Mouse (Mus musculus) cerebellum, adult 2 months (tissue): ENCODE measurements at regions not wholly inside any gene's neighbourhood (a gene's known extent, or its start where the extent isn't known, plus 50 kb on each side); places are given as distances from the start of the nearest gene placed in this dataset.
"Not testable (repeated sequence)": the region's sequence is repeated elsewhere in the genome, so short reads cannot be mapped to it uniquely, and the experiment has no call there.

ENCODE experiments used
- DNase-seq, 2 experiments: peaks; one replicate each; pipeline ENCODE4 v3.0.0; 2021
- H3K27ac ChIP-seq: fragments of 200-500 bp; 2 replicates; pipeline ENCODE4 v1.5.1; 2012; ENCODE audit warnings: low read length, control low read depth, inconsistent platforms; ENCODE audit not compliant: insufficient read depth
- H3K27me3 ChIP-seq: fragments of 200-500 bp; 2 replicates; pipeline ENCODE4 v1.6.1; 2012; ENCODE audit warnings: inconsistent platforms, mild to moderate bottlenecking, low read length, moderate library complexity; ENCODE audit not compliant: control insufficient read depth, insufficient read depth
- H3K4me1 ChIP-seq: fragments of 200-500 bp; 2 replicates; pipeline ENCODE4 v1.6.1; 2011; ENCODE audit warnings: low read length; ENCODE audit not compliant: control insufficient read depth, insufficient read depth
- H3K4me3 ChIP-seq: fragments of 200-500 bp; replicated peaks from 2 replicates; pipeline ENCODE3; 2011; ENCODE audit warnings: mild to moderate bottlenecking, low read depth, low read length, control low read depth; ENCODE audit not compliant: insufficient read depth
- CTCF ChIP-seq: fragments of 200-500 bp; IDR thresholded peaks from 2 replicates; pipeline ENCODE4 v1.5.1; 2011; ENCODE audit warnings: low read depth, mild to moderate bottlenecking, control low read depth, low read length, moderate library complexity, borderline replicate concordance; ENCODE audit not compliant: insufficient read depth
- POLR2A ChIP-seq: fragments of 200-500 bp; IDR thresholded peaks from 2 replicates; pipeline ENCODE4 v1.6.1; 2011; ENCODE audit warnings: low read length, control low read depth, borderline replicate concordance; ENCODE audit not compliant: insufficient read depth
- WGBS: fragments of 180-500 bp; shearing (Covaris S2); methylation state at CpG from one replicate; pipeline ENCODE4 v1.1.7; 2018; 5-methylcytosine and 5-hydroxymethylcytosine counted together

DNA sequence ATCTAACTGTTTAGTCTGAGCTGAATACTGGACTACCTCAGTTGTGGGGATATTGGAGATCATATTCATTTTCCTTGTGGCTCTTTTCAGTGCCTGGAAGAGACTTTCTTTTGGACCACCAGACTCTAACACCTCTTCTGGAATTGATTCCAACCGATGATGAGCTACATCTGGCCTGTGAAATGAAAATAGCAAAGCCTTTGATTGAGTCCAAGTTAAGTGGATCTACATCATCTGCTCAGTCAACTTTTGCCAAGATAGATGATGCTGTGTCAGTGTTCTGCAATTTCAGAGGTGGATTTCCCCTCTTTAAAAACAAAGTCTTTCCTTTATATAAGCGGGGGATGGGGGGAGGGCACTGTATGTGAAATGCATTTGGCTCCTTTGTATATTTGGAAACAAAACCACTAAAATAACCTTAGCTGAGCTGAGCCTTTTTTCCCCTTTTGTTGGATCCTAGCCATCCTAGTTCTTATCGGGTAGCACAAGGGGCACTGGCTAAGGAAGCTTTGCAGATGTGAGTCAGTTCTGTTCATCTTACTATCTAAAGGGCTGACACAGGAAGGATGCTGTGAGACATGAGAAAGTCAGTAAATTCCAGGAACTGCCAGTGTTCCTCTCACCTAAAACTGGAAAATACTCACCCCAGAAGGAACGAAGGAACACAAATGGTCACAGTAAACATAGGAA, 473.8 kb downstream of the Cypt12 start:
- WGBS, result 52% methylated on average over 4 of the region's 4 CpGs
- H3K27ac ChIP-seq, result no peak overlapping the region
- H3K27me3 ChIP-seq, result no peaks in the 10 kb centered on the region
- TF ChIP-seq POLR2A (no peak), CTCF (no peak)
- no peak for DNase-seq
- H3K4me1 ChIP-seq, result no peaks in the 10 kb centered on the region
- no peak overlapping the region for H3K4me3 ChIP-seq

DNA sequence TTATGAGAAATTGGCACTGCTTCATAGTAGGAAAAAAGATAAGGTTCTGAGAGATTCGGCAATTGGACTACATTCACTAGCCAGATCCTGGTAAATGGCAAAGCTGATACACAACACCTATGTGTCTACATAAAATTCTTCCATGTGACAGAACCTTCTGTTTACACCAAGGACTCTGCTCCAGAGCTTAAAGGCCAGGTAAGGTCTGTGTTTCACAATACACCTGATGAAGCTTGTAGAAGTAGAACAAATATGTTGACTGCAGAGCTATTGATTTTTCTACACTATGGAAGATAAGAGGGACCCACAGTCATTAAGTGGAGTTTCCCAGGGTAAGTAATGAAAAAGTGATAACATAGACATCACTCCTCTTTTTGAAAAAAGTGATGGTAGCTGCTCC, 480.7 kb downstream of the Cypt12 start:
- no peaks in the 10 kb centered on the region for H3K27me3 ChIP-seq
- TF ChIP-seq POLR2A, result no peak
- TF ChIP-seq CTCF, result no peak
- H3K4me3 ChIP-seq, result no peak overlapping the region
- no peak overlapping the region for H3K27ac ChIP-seq
- WGBS, result 92% methylated on average over 1 of the region's 1 CpGs
- DNase-seq, result no peak
- H3K4me1 ChIP-seq, result no peaks in the 10 kb centered on the region

DNA sequence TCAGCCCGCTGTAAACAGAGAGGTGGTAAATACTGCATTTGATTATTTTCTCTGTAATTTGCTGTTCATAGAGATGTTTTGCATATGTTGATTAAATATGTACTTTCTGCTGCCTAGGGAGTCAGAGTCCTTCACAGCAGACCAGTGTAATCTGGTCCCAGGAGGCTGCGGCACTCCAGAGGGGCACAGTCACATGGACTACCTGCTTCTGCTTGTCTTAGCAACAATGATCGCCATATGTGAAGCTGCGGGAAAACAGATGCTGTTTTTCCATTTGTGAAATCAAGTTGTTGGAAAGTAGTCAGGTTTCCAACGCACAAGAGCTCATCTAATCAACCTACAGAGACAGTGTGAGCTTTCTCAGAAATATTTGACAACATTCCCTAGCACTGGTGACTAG, 490.6 kb downstream of the Cypt12 start:
- Histone ChIP-seq H3K4me3 (no peak overlapping the region), H3K4me1 (0 out of 2 replicates have a peak, but pooled peaks cover 3% of the 10 kb centered on the region), H3K27ac (no peak overlapping the region), H3K27me3 (no peaks in the 10 kb centered on the region)
- DNase-seq, result no peak
- no peak for TF ChIP-seq POLR2A
- no peak for TF ChIP-seq CTCF
- WGBS, result 20% methylated on average over 5 of the region's 5 CpGs

- no peak for DNase-seq
- no peak overlapping the region for H3K27ac ChIP-seq
- TF ChIP-seq POLR2A, result no peak
- no peak for TF ChIP-seq CTCF
- H3K4me1 ChIP-seq, result no peaks in the 10 kb centered on the region
- H3K27me3 ChIP-seq, result no peaks in the 10 kb centered on the region
- WGBS, result 85% methylated on average over 3 of the region's 3 CpGs
- no peak overlapping the region for H3K4me3 ChIP-seq
Measured at GRCm38 (mm10) chr3:18452197-18452933, 504.2 kb downstream of the Cypt12 start.

GRCm38 (mm10) chr3:18453220-18453985, 505.2 kb downstream of the Cypt12 start:
- Histone ChIP-seq H3K27ac (no peak overlapping the region), H3K4me3 (no peak overlapping the region), H3K4me1 (no peaks in the 10 kb centered on the region), H3K27me3 (no peaks in the 10 kb centered on the region)
- 66% methylated on average over 3 of the region's 3 CpGs for WGBS
- TF ChIP-seq CTCF, result no peak
- TF ChIP-seq POLR2A, result no peak
- DNase-seq, result no peak

GRCm38 (mm10) chr3:18453986-18454291, 505.7 kb downstream of the Cypt12 start:
- no peak for DNase-seq
- no peaks in the 10 kb centered on the region for H3K27me3 ChIP-seq
- H3K4me3 ChIP-seq, result no peak overlapping the region
- H3K27ac ChIP-seq, result no peak overlapping the region
- H3K4me1 ChIP-seq, result no peaks in the 10 kb centered on the region
- 66% methylated on average over 2 of the region's 2 CpGs for WGBS
- TF ChIP-seq POLR2A (no peak), CTCF (no peak)

- H3K27me3 ChIP-seq, H3K27ac ChIP-seq, H3K4me1 ChIP-seq, DNase-seq, H3K4me3 ChIP-seq: not testable (repeated sequence)
- WGBS, result 83% methylated on average over 4 of the region's 4 CpGs
Measured at GRCm38 (mm10) chr3:18454558-18455191, 506.5 kb downstream of the Cypt12 start.
